Mouse (Mus musculus) gastrocnemius, postnatal 14 days (tissue): ENCODE results near the gene Sfmbt1. TPM values are rescaled to one million over a fixed set of nuclear protein-coding genes. Genes with fewer than 3 reads are reported as not detected.

ENCODE experiments used
- DNase-seq: peaks from one replicate; pipeline ENCODE4 v3.0.0; 2021; ENCODE audit warnings: mixed read lengths
- intact Hi-C: fragments of 180-260 bp; cut with DNase I; formaldehyde crosslinking; loops from one replicate; pipeline ENCODE4 v1.15.1; 2025; ENCODE audit warnings: low total_unique reads
- long read RNA-seq, 2 experiments: library from polyadenylated mRNA; stranded (forward); transcript quantifications; one replicate each; pipeline ENCODE4 v2.0.0; 2021
- total RNA-seq, 2 experiments: library from RNA; stranded (reverse); gene quantifications; 2 replicates each; pipeline ENCODE4 v1.2.3; 2021

Sfmbt1 gene
- 1 to 10 TPM; 7.4 to 7.9 TPM for total RNA-seq
- long read RNA-seq, experiment 1, full-length matches to known transcripts: 1 of 1 reads
- long read RNA-seq, experiment 1, partial matches to known transcripts: 0 of 1 reads
- long read RNA-seq, experiment 1, other reads (novel, unspliced or antisense): 0 of 1 reads
- long read RNA-seq, experiment 2, full-length matches to known transcripts: 2 of 2 reads
- long read RNA-seq, experiment 2, partial matches to known transcripts: 0 of 2 reads
- long read RNA-seq, experiment 2, other reads (novel, unspliced or antisense): 0 of 2 reads

DNA sequence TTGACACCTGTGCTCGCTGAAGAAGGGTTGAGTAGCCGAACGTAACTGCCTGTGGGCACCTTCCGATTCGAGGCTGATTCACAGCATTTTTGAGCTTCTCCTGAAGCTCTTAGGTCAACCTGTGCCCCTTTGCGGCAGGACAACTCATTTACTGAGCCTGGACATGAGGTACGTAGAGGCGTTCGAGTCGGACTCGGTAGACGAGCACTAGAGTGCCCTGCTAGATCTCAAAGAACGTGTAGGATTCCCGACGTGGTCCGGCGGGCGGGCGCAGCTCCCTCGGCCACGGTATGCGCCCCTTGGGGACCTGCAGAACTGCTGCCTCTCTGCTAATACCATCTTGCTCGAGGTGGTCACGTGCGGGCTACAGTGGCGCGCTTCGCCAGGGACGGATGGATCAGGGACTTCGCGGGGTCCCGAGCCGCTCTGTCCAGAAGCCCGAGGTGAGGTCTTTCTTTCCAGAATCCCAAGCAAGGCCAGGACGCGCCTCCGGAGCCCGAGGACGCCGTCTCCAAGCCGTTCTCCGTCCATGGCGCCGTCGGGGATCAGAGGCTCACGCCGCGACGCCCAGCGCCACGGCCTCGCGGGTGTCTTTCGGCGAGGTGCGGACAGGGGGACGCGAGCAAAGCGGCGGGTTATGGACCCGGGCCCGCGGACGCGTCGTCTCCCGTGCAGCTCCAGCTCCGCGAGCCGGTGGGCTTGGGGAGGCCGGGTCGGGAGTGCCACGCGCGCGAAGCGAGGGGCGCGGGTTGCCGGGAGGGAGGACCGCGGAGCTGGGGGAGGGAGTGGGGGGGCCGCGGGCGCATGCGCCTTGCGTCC lies at the start of gene Sfmbt1:
Gene Sfmbt1, plus strand, starts transcription at position 51 of the 819 bp plus-strand sequence.
- peak; percentile 23 for DNase-seq

DNA sequence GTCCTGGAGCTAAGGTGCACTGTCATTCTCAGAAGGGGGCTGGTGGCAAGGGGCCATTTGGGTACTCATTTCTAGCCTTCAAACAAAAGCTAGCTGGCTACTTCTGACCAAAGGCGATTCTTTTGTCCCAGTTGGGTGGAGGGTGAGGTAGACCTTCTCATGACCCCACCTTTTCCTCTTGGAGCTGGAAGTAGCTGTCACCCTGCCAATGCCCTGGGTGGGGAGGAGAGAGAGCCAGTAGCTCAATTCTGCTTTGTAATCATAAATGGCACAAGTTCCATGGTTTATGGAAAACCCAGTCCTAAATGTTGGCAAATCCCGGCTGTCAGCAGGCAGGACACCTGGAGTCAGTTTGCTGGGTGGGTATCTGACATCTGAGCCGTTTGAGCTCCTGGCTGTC lies 48.6 kb upstream of the Sfmbt1 start:
- peak; percentile 20 for DNase-seq
- intact Hi-C loops: no loop called here

More for the DNA sequence above, at the start of gene Sfmbt1:
- intact Hi-C loops: no loop called here

DNA sequence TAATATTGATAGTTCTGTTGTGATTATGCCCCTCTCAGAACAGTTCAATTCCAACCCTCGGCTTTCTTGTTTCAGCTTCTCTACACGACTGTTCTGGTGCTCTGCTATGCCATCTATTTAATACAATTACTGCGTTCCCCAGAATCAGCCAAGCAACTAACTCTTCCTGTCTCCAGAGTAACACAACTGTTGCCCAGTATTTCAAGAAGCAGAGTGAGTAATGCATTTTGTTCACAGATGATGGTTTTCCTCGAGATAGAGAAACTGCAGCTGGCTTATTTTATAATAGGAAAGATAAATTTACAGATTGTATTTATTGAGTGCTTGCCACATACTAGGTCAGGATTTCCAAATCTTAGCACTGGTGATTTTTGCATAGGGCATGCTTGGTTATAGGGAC lies 48.0 kb upstream of the Sfmbt1 start:
- intact Hi-C loops: no loop called here
- no peak for DNase-seq

DNA sequence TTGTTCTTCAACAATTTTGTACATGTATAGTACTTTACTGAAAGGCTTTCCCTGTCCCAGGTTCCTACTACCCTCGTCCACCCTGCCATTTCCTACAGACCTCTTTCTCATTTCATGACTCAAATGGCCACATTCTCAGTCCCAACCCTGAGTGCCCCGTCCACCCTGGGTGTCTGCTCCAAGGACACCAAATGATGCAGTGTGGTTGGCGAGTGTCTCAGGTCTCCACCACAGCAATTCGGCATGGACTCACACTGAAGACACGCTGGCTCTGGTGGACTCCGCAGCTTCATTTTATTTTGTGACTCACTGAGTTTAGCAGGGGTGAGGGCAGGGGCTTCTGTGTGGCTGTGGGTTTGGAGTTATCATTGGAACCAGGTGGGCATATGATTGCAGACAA lies 44.5 kb upstream of the Sfmbt1 start:
- no peak for DNase-seq
- intact Hi-C loops: no loop called here

DNA sequence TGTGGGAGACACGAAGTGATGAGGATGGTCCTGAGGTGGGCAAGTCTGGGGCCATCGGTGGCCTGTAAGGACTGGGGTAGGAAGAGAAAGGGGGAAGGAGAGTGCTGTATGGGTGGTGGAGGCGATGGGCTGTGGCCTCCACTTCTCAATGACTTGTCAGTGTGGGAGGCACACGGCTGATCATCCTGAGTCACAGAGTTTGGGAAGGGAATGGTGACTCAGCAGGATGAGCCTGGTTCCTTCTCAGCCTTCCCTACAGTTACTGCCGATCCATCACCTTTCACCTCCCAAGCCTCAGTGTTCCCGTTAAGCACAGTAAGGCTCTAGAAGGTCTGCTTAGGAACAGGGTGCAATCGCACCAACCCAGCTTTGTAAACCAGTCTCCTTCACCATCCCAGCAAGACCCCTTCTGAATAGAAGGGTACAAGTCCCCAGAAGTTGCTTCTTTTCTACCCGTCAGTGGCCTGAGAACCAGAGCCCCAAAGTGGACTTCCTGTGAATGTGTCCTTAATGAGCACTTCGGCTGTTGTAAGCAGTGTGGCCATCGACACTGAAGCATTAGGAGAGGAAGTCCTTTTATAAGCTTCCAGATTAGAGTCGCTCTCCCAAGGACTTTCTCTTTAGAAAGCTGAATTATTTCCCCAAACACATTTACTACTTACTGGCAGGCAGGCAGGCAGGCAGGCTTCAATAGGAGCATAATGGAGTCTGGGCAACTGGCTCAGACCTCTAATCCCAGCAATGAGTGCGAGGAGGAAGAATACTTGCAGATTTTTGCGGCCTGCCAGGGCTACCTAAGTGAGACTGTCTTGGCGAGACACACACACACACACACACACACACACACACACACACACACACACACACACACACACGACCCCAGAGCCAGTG lies 43.3 kb upstream of the Sfmbt1 start:
- no peak for DNase-seq
- intact Hi-C loops: no loop called here

DNA sequence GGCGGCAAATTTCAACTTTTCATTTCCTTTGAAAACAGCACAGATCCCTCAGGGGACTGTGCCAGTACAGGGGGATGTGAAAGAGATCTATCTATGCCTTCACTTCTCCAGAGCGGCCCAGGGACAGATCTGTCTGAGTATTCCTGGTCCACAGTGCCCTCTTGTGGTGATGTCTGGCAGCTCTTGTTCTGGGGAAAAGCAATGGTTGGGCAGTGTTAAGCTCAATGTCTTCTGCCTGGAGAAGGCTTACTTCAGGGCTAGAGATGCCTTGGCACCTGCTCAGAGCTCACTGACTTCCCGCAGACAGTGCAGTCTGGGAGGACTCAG lies 42.7 kb upstream of the Sfmbt1 start:
- DNase-seq: peak; percentile 82
- intact Hi-C loops: loop anchor here (1.0 kb wide), 1 partner anchor 81 kb away; no protein-coding TSS in a partner anchor

DNA sequence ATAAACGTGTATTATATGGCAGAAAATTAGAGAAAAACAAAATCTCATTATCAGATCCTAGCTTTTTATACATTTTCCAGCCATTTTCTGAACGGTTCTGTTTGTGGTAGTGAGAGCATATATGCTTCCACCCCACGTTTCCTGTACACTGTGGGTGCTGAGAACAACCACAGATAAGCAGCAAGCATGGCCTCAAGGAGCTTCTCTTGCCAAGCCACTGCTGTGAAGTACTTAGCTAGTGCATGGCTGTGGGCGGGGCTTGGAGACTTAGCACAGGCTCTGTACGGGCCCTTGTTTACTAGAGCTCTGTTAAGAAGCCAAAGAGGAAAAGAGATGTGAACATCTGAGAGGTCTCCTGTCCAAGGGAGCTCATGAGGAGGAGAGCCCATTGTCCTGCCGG lies 39.7 kb upstream of the Sfmbt1 start:
- intact Hi-C loops: no loop called here
- no peak for DNase-seq

DNA sequence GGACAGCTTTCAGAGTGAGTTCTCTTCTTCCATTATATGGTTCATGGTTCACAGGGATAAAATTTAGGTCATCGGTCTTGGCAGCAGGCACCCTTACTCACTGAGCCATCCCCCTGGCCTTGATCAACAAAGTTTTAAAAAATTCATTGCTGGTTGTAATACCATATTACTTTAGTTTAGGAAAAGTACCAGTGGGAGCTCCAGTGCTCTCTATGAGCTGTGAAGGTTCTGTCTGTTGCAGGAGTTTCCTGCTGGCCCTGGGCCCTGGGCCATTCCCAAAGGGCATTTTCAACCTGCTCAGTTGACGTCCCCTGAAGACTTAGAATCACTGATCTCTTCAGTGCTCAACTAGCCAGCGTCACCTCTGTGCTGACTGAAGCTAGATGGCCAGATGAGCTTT lies 32.5 kb upstream of the Sfmbt1 start:
- intact Hi-C loops: no loop called here
- DNase-seq: no peak

DNA sequence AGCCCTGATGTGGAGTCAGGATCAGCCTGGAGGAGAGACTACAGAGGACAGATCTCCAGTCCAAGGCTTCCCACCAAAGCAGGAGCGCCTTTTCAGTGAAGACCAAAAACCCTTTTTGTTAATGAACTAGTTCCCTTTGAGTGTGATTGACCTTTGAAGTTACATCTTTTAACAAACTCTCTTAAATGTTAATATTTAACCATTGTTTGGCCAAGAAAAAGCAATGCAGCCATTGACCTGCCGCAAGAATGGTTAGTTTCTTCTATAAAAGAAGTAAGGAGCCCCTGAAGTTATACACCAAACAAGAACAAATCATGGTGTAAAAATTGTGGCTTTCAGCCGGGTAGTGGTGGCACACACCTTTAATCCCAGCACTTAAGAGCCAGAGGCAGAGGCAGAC lies 24.0 kb upstream of the Sfmbt1 start:
- intact Hi-C loops: no loop called here
- no peak for DNase-seq

DNA sequence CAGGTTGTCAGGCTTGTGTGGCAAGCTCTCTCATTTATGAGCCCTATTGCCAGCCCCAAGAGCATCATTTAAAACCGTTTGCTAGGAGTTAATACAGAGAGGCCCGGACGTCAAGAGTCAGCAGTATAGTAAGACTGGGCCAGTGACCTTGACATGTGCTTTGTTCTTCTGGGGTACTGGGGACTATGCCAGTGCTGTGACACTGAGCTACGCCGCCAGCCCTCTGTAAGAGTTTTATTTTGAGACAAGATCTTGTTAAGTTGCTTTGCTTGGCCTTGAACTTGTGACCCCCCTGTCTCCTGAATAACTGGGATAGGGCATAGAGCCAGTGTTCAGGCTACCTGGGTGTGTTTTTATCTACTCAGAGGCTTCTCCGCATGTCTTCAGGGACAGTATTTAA lies 22.2 kb upstream of the Sfmbt1 start:
- intact Hi-C loops: no loop called here
- DNase-seq: no peak

DNA sequence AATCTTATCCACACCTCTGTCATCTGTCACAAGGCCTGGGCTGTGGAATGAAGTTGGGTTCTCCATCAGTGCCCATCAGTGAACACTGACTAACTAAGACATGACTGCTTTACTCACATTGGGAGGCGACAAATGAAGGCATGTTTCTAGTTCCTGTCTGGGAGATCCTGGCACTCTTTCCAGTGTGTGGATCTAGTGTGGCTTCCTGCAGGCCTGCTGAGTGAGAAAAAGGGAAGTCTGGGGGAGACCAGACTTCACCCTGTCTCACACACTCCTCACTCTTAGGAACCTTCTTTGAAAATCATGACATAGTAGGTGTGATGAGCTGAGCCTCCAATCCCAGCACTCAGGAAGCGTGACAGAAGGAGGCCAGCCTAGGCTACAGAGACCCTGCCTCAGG lies 19.9 kb upstream of the Sfmbt1 start:
- no peak for DNase-seq
- intact Hi-C loops: loop anchor here (5.0 kb wide), 1 partner anchor 168 kb away; no protein-coding TSS in a partner anchor

DNA sequence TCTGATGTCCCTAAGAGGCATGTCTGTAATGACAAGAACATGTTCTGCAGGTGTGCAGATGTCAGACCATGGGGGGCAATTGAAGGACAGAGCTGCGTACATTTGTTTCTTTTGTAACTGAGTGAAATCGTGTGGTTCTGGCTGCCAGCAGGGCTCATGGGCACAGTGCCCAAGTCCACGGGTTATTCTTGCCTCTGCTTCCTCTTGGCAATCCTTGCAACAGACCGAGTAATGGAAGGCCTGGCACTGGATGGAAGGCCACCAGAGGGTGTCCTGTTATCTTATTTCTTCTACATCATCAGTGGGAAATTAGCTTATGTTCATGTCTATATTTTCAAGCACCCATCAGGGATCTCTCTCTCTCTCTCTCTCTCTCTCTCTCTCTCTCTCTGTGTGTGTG lies 19.0 kb upstream of the Sfmbt1 start:
- intact Hi-C loops: loop anchor here (5.0 kb wide), 1 partner anchor 167 kb away; no protein-coding TSS in a partner anchor
- peak; percentile 66 for DNase-seq

DNA sequence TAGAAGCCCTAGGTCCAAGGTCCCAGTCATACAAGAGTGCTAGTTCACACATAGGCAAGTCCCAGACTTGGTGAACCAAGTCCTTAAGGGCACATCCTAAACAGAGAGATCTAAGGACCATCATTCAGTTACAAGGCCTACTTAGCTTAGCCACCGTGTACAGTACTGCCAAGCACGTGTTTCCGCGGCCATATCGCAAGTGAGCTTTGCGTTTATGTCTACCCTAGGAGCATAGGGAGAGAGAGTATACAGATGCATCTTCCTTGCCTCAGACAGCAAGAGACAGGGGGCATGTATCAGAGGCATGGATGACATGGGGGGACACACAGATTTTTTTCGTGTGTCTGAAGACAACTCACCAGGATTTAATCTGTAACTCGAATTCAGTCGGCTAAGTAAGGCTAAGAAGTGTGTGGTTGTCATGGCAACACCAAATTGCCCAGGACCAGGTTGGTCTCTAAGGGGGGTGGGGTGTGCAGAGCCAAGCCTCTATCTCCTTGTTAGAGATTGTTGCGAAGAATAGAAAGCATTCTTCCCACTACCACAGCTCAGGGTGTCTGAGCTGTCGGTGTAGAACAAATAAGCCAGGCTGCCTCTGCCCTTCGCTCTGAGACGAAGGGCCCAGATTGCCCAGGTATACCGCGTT lies 17.1 kb upstream of the Sfmbt1 start:
- DNase-seq: no peak
- intact Hi-C loops: loop anchor here (5.0 kb wide), 1 partner anchor 165 kb away; no protein-coding TSS in a partner anchor

DNA sequence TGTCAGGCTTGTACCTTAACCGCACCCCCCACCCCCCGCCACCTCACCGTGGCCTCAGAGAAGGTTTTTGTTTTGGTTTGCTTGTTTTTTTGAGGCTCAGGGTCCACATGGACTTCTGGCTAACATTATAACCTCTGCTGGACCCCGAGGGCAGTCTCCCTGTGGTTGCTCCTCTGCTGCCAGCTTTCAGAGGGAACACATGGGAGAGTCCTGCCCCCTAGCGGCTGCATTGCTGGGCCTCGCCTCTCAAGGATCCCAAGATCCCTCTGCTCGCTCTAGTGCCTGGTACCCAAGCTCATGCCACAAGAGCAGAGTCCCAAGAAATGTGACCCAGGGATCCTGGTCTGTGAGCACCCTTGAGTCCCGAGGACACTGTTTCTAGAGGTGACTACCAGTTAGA lies 15.0 kb upstream of the Sfmbt1 start:
- DNase-seq: peak; percentile 46
- intact Hi-C loops: loop anchor here (5.0 kb wide), 1 partner anchor 163 kb away; no protein-coding TSS in a partner anchor

DNA sequence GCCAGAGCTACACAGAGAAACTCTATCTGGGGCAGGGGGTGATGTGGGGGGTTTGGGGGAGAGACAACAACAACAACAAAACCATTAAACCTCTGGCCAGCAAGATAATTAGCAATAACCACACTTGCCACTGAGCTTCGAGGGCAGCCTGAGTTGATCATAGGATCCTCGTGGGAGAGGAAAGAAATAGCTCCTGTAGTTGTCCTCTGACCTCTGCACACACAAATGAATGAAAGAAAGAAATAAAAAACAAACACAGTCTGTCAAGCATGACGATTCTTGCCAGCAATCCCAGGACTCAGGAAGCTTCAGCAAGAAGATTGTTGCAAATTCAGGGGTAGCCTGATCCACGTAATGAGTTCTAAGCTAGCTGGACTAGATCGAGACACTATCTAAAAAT lies 12.1 kb upstream of the Sfmbt1 start:
- intact Hi-C loops: no loop called here

DNA sequence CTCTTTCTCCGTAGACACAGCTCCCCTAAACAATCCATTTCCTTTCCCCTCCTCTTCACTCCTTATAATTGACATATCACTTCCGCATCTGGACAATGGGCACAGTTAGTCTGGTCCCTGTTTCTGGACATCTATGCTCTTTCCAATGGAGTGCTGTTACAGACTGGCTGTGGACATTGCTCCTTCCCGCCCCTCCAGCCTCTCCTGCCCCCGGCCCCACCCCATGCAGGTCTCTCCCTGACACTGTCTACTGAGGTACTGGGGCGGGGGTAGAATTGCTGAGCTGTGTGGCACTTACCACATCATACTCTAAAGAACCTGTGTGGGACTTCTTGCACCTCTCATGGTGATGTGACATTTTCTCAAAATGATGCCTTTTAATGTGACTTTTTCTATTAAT lies 11.6 kb upstream of the Sfmbt1 start:
- no peak for DNase-seq
- intact Hi-C loops: no loop called here

More for the DNA sequence above, 12.1 kb upstream of the Sfmbt1 start:
- no peak for DNase-seq

DNA sequence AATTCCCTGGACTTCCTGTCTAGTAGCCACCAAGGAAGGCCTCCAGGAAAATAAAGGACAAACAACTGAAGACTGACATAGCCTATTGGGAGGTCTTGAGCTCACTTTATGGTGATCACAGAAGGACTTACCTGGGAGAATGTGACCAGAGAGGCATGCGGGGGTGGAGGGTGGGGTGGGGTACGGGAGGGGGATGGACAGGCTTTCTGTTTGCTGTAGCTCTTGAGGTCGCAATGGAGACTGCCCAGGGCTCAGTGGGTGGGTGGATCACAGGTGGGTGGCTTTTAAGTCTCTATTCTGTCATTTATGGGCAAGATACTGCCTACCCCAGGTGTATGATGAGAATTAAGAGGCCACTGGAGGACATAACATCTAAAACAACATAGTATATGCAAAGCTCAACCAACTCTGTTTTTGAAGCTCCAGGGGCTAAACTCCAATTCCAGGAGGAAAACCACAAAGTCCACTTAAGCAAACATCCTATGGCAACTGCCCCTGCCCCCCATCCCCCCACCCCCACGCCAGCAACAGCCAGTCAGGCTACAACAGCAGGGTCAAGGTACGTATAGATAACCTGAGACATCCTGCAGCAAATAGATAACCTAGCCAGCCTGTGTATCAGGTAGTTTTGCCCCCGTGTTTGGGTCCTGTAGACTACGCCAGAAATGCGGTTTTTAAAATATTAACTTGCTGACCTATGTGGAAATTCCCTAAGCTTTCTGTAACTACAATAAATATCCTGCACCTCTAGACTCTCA lies 10.4 kb upstream of the Sfmbt1 start:
- intact Hi-C loops: no loop called here
- no peak for DNase-seq

DNA sequence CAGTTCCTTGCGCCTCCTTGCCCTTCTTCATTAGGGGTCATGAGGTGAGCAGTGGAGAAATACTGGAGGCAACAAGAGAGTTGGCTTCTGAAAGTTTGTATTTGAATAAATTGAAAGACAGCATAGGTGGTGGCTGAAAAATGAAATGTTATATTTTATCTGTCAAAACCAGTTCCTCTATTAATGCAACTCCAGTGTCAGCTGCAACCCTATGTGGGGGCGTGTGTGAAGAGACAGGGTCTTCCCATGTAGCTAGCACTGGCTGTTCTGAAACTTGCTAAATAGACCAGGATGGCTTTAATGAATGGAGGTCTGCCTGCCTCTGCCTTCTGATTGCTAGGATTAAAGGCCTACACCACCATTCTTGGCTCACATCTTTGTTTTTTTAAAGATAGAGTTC lies 2.8 kb upstream of the Sfmbt1 start:
- DNase-seq: no peak
- intact Hi-C loops: no loop called here

DNA sequence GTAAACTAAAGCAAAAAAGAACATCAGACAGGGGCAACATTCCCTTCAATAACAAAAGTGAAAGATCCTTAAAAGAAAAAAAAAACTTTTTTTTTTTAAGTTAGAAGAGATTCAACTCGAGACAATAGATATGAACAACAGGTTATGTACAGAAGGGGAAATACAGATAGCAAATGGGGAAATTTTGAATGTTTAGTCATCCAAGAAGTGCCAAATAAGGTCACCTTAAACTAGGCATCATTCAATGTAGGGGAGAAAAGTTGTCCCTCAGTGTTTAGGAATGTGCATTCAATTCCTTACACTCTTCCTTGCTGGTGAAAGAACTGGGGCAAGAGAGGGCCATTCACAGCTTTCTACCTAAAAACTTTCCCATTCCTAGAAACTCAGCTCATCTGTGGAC lies 880 bp upstream of the Sfmbt1 start:
- DNase-seq: no peak
- intact Hi-C loops: no loop called here
